Mouse (Mus musculus): ENCODE data around the gene Ehd4. TPM values are rescaled to one million over a fixed set of nuclear protein-coding genes. Genes with fewer than 3 reads are reported as not detected.
A peak's percentile ranks its signal among the peaks of the same experiment; 100 is the strongest.

Ehd4 gene
- polyA plus RNA-seq, 1 experiment = 55.8 TPM

GRCm38 (mm10) chr2:120102450-120102849 is 52.0 kb downstream of the Ehd4 start:
- no peak for TF ChIP-seq GATA1 (IDR thresholded peaks at IDR 0.05; ENCODE audit: borderline replicate concordance, low read length)
- no peak for TF ChIP-seq FLI1 (IDR thresholded peaks at IDR 0.05; ENCODE audit: low read length)
- Histone ChIP-seq H3K4me3 (replicated peaks) (no peak overlapping the region), H3K9me3 (no peaks in the 10 kb centered on the region), H3K27me3 (replicated peaks) (no peaks in the 10 kb centered on the region), H3K36me3 (replicated peaks; ENCODE audit: low read length) (peaks cover 94% of the 10 kb centered on the region), H3K4me1 (peaks cover 94% of the 10 kb centered on the region)

GRCm38 (mm10) chr2:120101961-120102360 is 52.4 kb downstream of the Ehd4 start:
- Histone ChIP-seq H3K36me3 (replicated peaks; ENCODE audit: low read length) (peaks cover 95% of the 10 kb centered on the region), H3K4me1 (peaks cover 97% of the 10 kb centered on the region), H3K27me3 (replicated peaks) (no peaks in the 10 kb centered on the region), H3K9me3 (no peaks in the 10 kb centered on the region), H3K4me3 (replicated peaks) (no peak overlapping the region)
- no peak for TF ChIP-seq FLI1 (IDR thresholded peaks at IDR 0.05; ENCODE audit: low read length)
- no peak for TF ChIP-seq GATA1 (IDR thresholded peaks at IDR 0.05; ENCODE audit: borderline replicate concordance, low read length)

GRCm38 (mm10) chr2:120099886-120100285 is 54.5 kb downstream of the Ehd4 start:
- no peaks in the 10 kb centered on the region for H3K27me3 ChIP-seq (replicated peaks)
- H3K9me3 ChIP-seq = no peaks in the 10 kb centered on the region
- H3K4me1 ChIP-seq = peaks cover 93% of the 10 kb centered on the region
- peaks cover 93% of the 10 kb centered on the region for H3K36me3 ChIP-seq (replicated peaks; ENCODE audit: low read length)
- H3K4me3 ChIP-seq (replicated peaks) = peak overlapping the region; percentile 72
- TF ChIP-seq GATA1 (IDR thresholded peaks at IDR 0.05; ENCODE audit: borderline replicate concordance, low read length) = peak; percentile 89; the same call in 2 of the 3 replicates
- TF ChIP-seq FLI1 (IDR thresholded peaks at IDR 0.05; ENCODE audit: low read length) = peak; percentile 26; the same call in 1 of the 2 replicates

GRCm38 (mm10) chr2:120099263-120099662 is 55.1 kb downstream of the Ehd4 start:
- no peaks in the 10 kb centered on the region for H3K9me3 ChIP-seq
- TF ChIP-seq GATA1 (IDR thresholded peaks at IDR 0.05; ENCODE audit: borderline replicate concordance, low read length) (no peak), FLI1 (IDR thresholded peaks at IDR 0.05; ENCODE audit: low read length) (no peak)
- peaks cover 89% of the 10 kb centered on the region for H3K36me3 ChIP-seq (replicated peaks; ENCODE audit: low read length)
- H3K4me1 ChIP-seq = peaks cover 90% of the 10 kb centered on the region
- no peaks in the 10 kb centered on the region for H3K27me3 ChIP-seq (replicated peaks)
- H3K4me3 ChIP-seq (replicated peaks) = peak overlapping the region; percentile 72

- peak overlapping the region; percentile 51 for H3K4me3 ChIP-seq (replicated peaks)
- peaks cover 90% of the 10 kb centered on the region for H3K4me1 ChIP-seq
- no peaks in the 10 kb centered on the region for H3K27me3 ChIP-seq (replicated peaks)
- TF ChIP-seq GATA1 (IDR thresholded peaks at IDR 0.05; ENCODE audit: borderline replicate concordance, low read length) (no peak), FLI1 (IDR thresholded peaks at IDR 0.05; ENCODE audit: low read length) (no peak)
- peaks cover 87% of the 10 kb centered on the region for H3K36me3 ChIP-seq (replicated peaks; ENCODE audit: low read length)
- no peaks in the 10 kb centered on the region for H3K9me3 ChIP-seq
Observed at GRCm38 (mm10) chr2:120098781-120099202, 55.6 kb downstream of the Ehd4 start.

- no peaks in the 10 kb centered on the region for H3K9me3 ChIP-seq
- H3K4me3 ChIP-seq (replicated peaks) = peak overlapping the region; percentile 30
- peaks cover 88% of the 10 kb centered on the region for H3K36me3 ChIP-seq (replicated peaks; ENCODE audit: low read length)
- TF ChIP-seq FLI1 (IDR thresholded peaks at IDR 0.05; ENCODE audit: low read length) (no peak), GATA1 (IDR thresholded peaks at IDR 0.05; ENCODE audit: borderline replicate concordance, low read length) (no peak)
- H3K27me3 ChIP-seq (replicated peaks) = no peaks in the 10 kb centered on the region
- H3K4me1 ChIP-seq = peaks cover 90% of the 10 kb centered on the region
Observed at GRCm38 (mm10) chr2:120097868-120098267, 56.5 kb downstream of the Ehd4 start.

GRCm38 (mm10) chr2:120096711-120097110 is 57.7 kb downstream of the Ehd4 start:
- H3K36me3 ChIP-seq (replicated peaks; ENCODE audit: low read length) = peaks cover 88% of the 10 kb centered on the region
- H3K4me3 ChIP-seq (replicated peaks) = peak overlapping the region; percentile 42
- H3K4me1 ChIP-seq = peaks cover 85% of the 10 kb centered on the region
- H3K9me3 ChIP-seq = no peaks in the 10 kb centered on the region
- no peaks in the 10 kb centered on the region for H3K27me3 ChIP-seq (replicated peaks)
- TF ChIP-seq GATA1 (IDR thresholded peaks at IDR 0.05; ENCODE audit: borderline replicate concordance, low read length) (no peak), FLI1 (IDR thresholded peaks at IDR 0.05; ENCODE audit: low read length) (no peak)

GRCm38 (mm10) chr2:120096191-120096590 is 58.2 kb downstream of the Ehd4 start:
- no peaks in the 10 kb centered on the region for H3K9me3 ChIP-seq
- TF ChIP-seq FLI1 (IDR thresholded peaks at IDR 0.05; ENCODE audit: low read length) (no peak), GATA1 (IDR thresholded peaks at IDR 0.05; ENCODE audit: borderline replicate concordance, low read length) (no peak)
- no peaks in the 10 kb centered on the region for H3K27me3 ChIP-seq (replicated peaks)
- peaks cover 88% of the 10 kb centered on the region for H3K36me3 ChIP-seq (replicated peaks; ENCODE audit: low read length)
- H3K4me3 ChIP-seq (replicated peaks) = no peak overlapping the region
- H3K4me1 ChIP-seq = peaks cover 84% of the 10 kb centered on the region

GRCm38 (mm10) chr2:120095171-120095570 is 59.2 kb downstream of the Ehd4 start:
- peaks cover 84% of the 10 kb centered on the region for H3K4me1 ChIP-seq
- no peaks in the 10 kb centered on the region for H3K9me3 ChIP-seq
- H3K36me3 ChIP-seq (replicated peaks; ENCODE audit: low read length) = peaks cover 88% of the 10 kb centered on the region
- TF ChIP-seq FLI1 (IDR thresholded peaks at IDR 0.05; ENCODE audit: low read length) (no peak), GATA1 (IDR thresholded peaks at IDR 0.05; ENCODE audit: borderline replicate concordance, low read length) (no peak)
- no peaks in the 10 kb centered on the region for H3K27me3 ChIP-seq (replicated peaks)
- H3K4me3 ChIP-seq (replicated peaks) = no peak overlapping the region

GRCm38 (mm10) chr2:120093671-120094430 is 60.6 kb downstream of the Ehd4 start:
- peaks cover 88% of the 10 kb centered on the region for H3K36me3 ChIP-seq (replicated peaks; ENCODE audit: low read length)
- H3K27me3 ChIP-seq (replicated peaks) = no peaks in the 10 kb centered on the region

More at GRCm38 (mm10) chr2:120093671-120094430, 60.6 kb downstream of the Ehd4 start:
- H3K4me3 ChIP-seq (replicated peaks) = peak overlapping the region; percentile 59
- H3K4me1 ChIP-seq = peaks cover 71% of the 10 kb centered on the region
- no peaks in the 10 kb centered on the region for H3K9me3 ChIP-seq
- TF ChIP-seq GATA1 (IDR thresholded peaks at IDR 0.05; ENCODE audit: borderline replicate concordance, low read length) (no peak), FLI1 (IDR thresholded peaks at IDR 0.05; ENCODE audit: low read length) (no peak)

Measured in megakaryocyte, embryonic 14.5 days (primary cell).